24 mouse cellular contexts compared by ENCODE assay signal in genomic region chr11:45140490-45140889, GRCm38 (mm10).
"Had no signal": no experiment of that assay in that cellular context is flagged by ENCODE, and none has a peak within 500 bp of the region (broad histone marks: within the 10 kb centered on the region; RNA-seq: fewer than 3 reads in every experiment).

No protein-coding gene starts in this region.

- H3K27me3 ChIP-seq: heart, embryonic 13.5 days; heart, embryonic 15.5 days; hindbrain, embryonic 13.5 days; hindbrain, embryonic 15.5 days; kidney, embryonic 15.5 days; limb, embryonic 15.5 days had no signal

- ATAC-seq: hindbrain, postnatal 0 days; intestine, embryonic 16.5 days had no signal

- H3K4me1 ChIP-seq: heart, embryonic 13.5 days; heart, embryonic 15.5 days; hindbrain, embryonic 13.5 days; hindbrain, embryonic 15.5 days; kidney, embryonic 15.5 days had no signal

- DNase-seq: gastrocnemius, postnatal 25 days; heart, adult 18-20 months; heart, postnatal 14 days; heart, postnatal 36 days; kidney, adult 11 months; kidney, adult 2 months; kidney, adult 9 months; kidney, postnatal 14 days; kidney, postnatal 36 days; layer of hippocampus, adult 9-11 months; layer of hippocampus, postnatal 36 days; left cerebral cortex, postnatal 4 days had no signal

- H3K9ac ChIP-seq: heart, embryonic 13.5 days; heart, embryonic 15.5 days; hindbrain, embryonic 13.5 days; hindbrain, embryonic 15.5 days; kidney, embryonic 15.5 days; limb, embryonic 13.5 days; limb, embryonic 15.5 days had no signal

- H3K36me3 ChIP-seq: heart, embryonic 13.5 days; heart, embryonic 15.5 days; hindbrain, embryonic 13.5 days; hindbrain, embryonic 15.5 days; kidney, embryonic 15.5 days; limb, embryonic 13.5 days; limb, embryonic 15.5 days had no signal

- H3K4me3 ChIP-seq: heart, embryonic 13.5 days; heart, embryonic 15.5 days; hindbrain, embryonic 13.5 days; hindbrain, embryonic 15.5 days; kidney, embryonic 15.5 days; limb, embryonic 13.5 days; limb, embryonic 15.5 days had no signal

- H3K9me3 ChIP-seq: heart, embryonic 13.5 days; heart, embryonic 15.5 days; hindbrain, embryonic 13.5 days; hindbrain, embryonic 15.5 days; kidney, embryonic 15.5 days; limb, embryonic 13.5 days; limb, embryonic 15.5 days had no signal

- H3K27ac ChIP-seq: heart, embryonic 13.5 days; heart, embryonic 15.5 days; hindbrain, embryonic 13.5 days; hindbrain, embryonic 15.5 days; hindbrain, postnatal 0 days; kidney, embryonic 15.5 days; kidney, postnatal 0 days; limb, embryonic 15.5 days had no signal

- H3K4me2 ChIP-seq: heart, embryonic 11.5 days; heart, embryonic 13.5 days; heart, embryonic 15.5 days; hindbrain, embryonic 13.5 days; hindbrain, embryonic 15.5 days; kidney, embryonic 15.5 days; limb, embryonic 13.5 days; limb, embryonic 15.5 days; liver, embryonic 11.5 days had no signal
